Mouse (Mus musculus) thymus, postnatal 14 days (tissue): ENCODE results near the gene St6galnac1.
"Not testable (repeated sequence)": the region's sequence is repeated elsewhere in the genome, so short reads cannot be mapped to it uniquely, and the experiment has no call there.

Experiments
- DNase-seq: peaks from one replicate; pipeline ENCODE4 v3.0.0; 2021

St6galnac1 gene

GRCm38 (mm10) chr11:116775407-116775806, at the start of gene St6galnac1:
TSS of gene St6galnac1 (minus strand) at chr11:116775507.
- DNase-seq: no peak

- not testable (repeated sequence) for DNase-seq
These were observed 48.6 kb upstream of the St6galnac1 start for GRCm38 (mm10) chr11:116823885-116824284.

- DNase-seq: no peak
These were observed 47.9 kb upstream of the St6galnac1 start for GRCm38 (mm10) chr11:116823255-116823654.

GRCm38 (mm10) chr11:116822626-116823025, 47.3 kb upstream of the St6galnac1 start:
- DNase-seq: no peak

- DNase-seq: no peak
These were observed 46.9 kb upstream of the St6galnac1 start for GRCm38 (mm10) chr11:116822215-116822614.

- DNase-seq: no peak
These were observed 46.0 kb upstream of the St6galnac1 start for GRCm38 (mm10) chr11:116821057-116821940.

- no peak for DNase-seq
These were observed 44.8 kb upstream of the St6galnac1 start for GRCm38 (mm10) chr11:116819932-116820593.

GRCm38 (mm10) chr11:116818722-116819121, 43.4 kb upstream of the St6galnac1 start:
- no peak for DNase-seq

GRCm38 (mm10) chr11:116817567-116817966, 42.3 kb upstream of the St6galnac1 start:
- DNase-seq: no peak

- DNase-seq: no peak
These were observed 41.5 kb upstream of the St6galnac1 start for GRCm38 (mm10) chr11:116816769-116817168.

- DNase-seq: no peak
These were observed 39.6 kb upstream of the St6galnac1 start for GRCm38 (mm10) chr11:116814884-116815415.

GRCm38 (mm10) chr11:116814076-116814883, 39.0 kb upstream of the St6galnac1 start:
- no peak for DNase-seq

GRCm38 (mm10) chr11:116813610-116814009, 38.3 kb upstream of the St6galnac1 start:
- no peak for DNase-seq

GRCm38 (mm10) chr11:116812793-116813529, 37.7 kb upstream of the St6galnac1 start:
- DNase-seq: no peak

GRCm38 (mm10) chr11:116810983-116811901, 35.9 kb upstream of the St6galnac1 start:
- DNase-seq: peak; percentile 67

- DNase-seq: no peak
These were observed 35.2 kb upstream of the St6galnac1 start for GRCm38 (mm10) chr11:116810528-116810927.

- no peak for DNase-seq
These were observed 34.2 kb upstream of the St6galnac1 start for GRCm38 (mm10) chr11:116809520-116809919.

- DNase-seq: no peak
These were observed 33.6 kb upstream of the St6galnac1 start for GRCm38 (mm10) chr11:116808811-116809395.

GRCm38 (mm10) chr11:116807938-116808606, 32.8 kb upstream of the St6galnac1 start:
- DNase-seq: peak; percentile 84

GRCm38 (mm10) chr11:116807526-116807925, 32.2 kb upstream of the St6galnac1 start:
- DNase-seq: no peak
